Comparison of ENCODE assay signal across 18 mouse cellular contexts in genomic region chr17:85628811-85629210, GRCm38 (mm10). TPM values are rescaled to one million over a fixed set of nuclear protein-coding genes. Genes with fewer than 3 reads are reported as not detected.
A peak's percentile ranks its signal among the peaks of the same experiment; 100 is the strongest.
DNase-seq lines count a peak whose midpoint lies in the region; ATAC-seq and TF ChIP-seq lines count a peak whose summit lies in the region.
"Had no signal": no experiment of that assay in that cellular context is flagged by ENCODE, and none has a peak within 500 bp of the region (broad histone marks: within the 10 kb centered on the region; RNA-seq: fewer than 3 reads in every experiment).

No protein-coding gene starts in this region.

- H3K27ac ChIP-seq in forebrain, embryonic 12.5 days, result peak overlapping the region; percentile 73
- H3K27ac ChIP-seq in midbrain, embryonic 11.5 days (ENCODE audit: low read depth, low read length), result no peak overlapping the region
- H3K27ac ChIP-seq in kidney, adult 2 months (ENCODE audit: insufficient read depth, low read depth, low read length), result no peak overlapping the region
- H3K27ac ChIP-seq: gastrocnemius, adult 2 months; left cerebral cortex, adult 2 months; macrophage had no signal

- no peak for TF ChIP-seq CTCF in brain, embryonic 14.5 days (IDR thresholded peaks at IDR 0.05; ENCODE audit: borderline replicate concordance, extremely low read depth, insufficient read depth, insufficient read length)
- TF ChIP-seq CTCF in kidney, adult 2 months (conservative IDR thresholded peaks at IDR 0.05; ENCODE audit: insufficient read depth, insufficient read length, low read depth, low read length), result no peak

- H3K4me1 ChIP-seq in forebrain, embryonic 12.5 days, result peaks cover 49% of the 10 kb centered on the region
- no peaks in the 10 kb centered on the region; the same call in 1 of the 2 replicates for H3K4me1 ChIP-seq in midbrain, embryonic 11.5 days (ENCODE audit: control insufficient read depth, insufficient read depth, low read length)
- H3K4me1 ChIP-seq in kidney, adult 2 months (ENCODE audit: control insufficient read depth, insufficient read depth, low read length), result no peaks in the 10 kb centered on the region
- H3K4me1 ChIP-seq: heart, embryonic 12.5 days had no signal

- peak; percentile 79 for DNase-seq in brain, embryonic 14.5 days (ENCODE audit: low read depth)
- peak; percentile 72 for DNase-seq in embryo, embryonic 10.5 days (ENCODE audit: low spot score)
- DNase-seq in midbrain, embryonic 11.5 days (ENCODE audit: low spot score, missing footprints), result peak; percentile 87
- no peak for DNase-seq in T-cell, adult 2 months (ENCODE audit: low spot score)
- DNase-seq in kidney, adult 2 months, result no peak
- DNase-seq in layer of hippocampus, adult 9-10 months (ENCODE audit: low spot score), result no peak
- DNase-seq: cerebellum, adult 8-10 months; gastrocnemius, adult 2 months; kidney, postnatal 14 days; lung, adult 18-20 months; right cerebral cortex, postnatal 25 days; thymus, adult 18-20 months had no signal

- H3K9me3 ChIP-seq in forebrain, embryonic 12.5 days, result no peaks in the 10 kb centered on the region
- H3K9me3 ChIP-seq in midbrain, embryonic 11.5 days (ENCODE audit: control insufficient read depth, low read length), result no peaks in the 10 kb centered on the region
- H3K9me3 ChIP-seq: heart, embryonic 12.5 days had no signal

- no peak for TF ChIP-seq POLR2A in brain, embryonic 14.5 days (IDR thresholded peaks at IDR 0.05; ENCODE audit: borderline replicate concordance, extremely low read depth, insufficient read depth, insufficient read length, poor library complexity, severe bottlenecking)
- no peak for TF ChIP-seq POLR2A in kidney, adult 2 months (IDR thresholded peaks at IDR 0.05; ENCODE audit: low read depth, low read length)

- no peak overlapping the region; the same call in 1 of the 2 replicates for H3K4me2 ChIP-seq in forebrain, embryonic 12.5 days
- no peak overlapping the region for H3K4me2 ChIP-seq in midbrain, embryonic 11.5 days
- H3K4me2 ChIP-seq: heart, embryonic 12.5 days had no signal

- peak; percentile 82 for ATAC-seq in forebrain, embryonic 12.5 days (ENCODE audit: low FRiP score)
- peak; percentile 54 for ATAC-seq in midbrain, embryonic 11.5 days (ENCODE audit: low FRiP score)
- ATAC-seq in CD4-positive, CD25-positive, alpha-beta regulatory T cell, adult 4 months, result no peak

- H3K27me3 ChIP-seq in forebrain, embryonic 12.5 days, result peaks cover 85% of the 10 kb centered on the region
- H3K27me3 ChIP-seq in midbrain, embryonic 11.5 days (ENCODE audit: control insufficient read depth, insufficient read depth, low read length), result peaks cover 77% of the 10 kb centered on the region
- H3K27me3 ChIP-seq in kidney, adult 2 months (replicated peaks; ENCODE audit: control insufficient read depth, insufficient read depth, low read length), result no peaks in the 10 kb centered on the region; the same call in 1 of the 2 replicates

- no peak overlapping the region for H3K4me3 ChIP-seq in forebrain, embryonic 12.5 days (replicated peaks)
- H3K4me3 ChIP-seq in midbrain, embryonic 11.5 days (ENCODE audit: low read depth, low read length), result no peak overlapping the region
- H3K4me3 ChIP-seq in kidney, adult 2 months (ENCODE audit: insufficient read depth, low read depth, low read length), result no peak overlapping the region
- H3K4me3 ChIP-seq: gastrocnemius, adult 2 months; heart, embryonic 12.5 days; left cerebral cortex, adult 2 months; myocyte had no signal

- H3K9ac ChIP-seq in forebrain, embryonic 12.5 days, result no peak overlapping the region
- H3K9ac ChIP-seq in midbrain, embryonic 11.5 days (ENCODE audit: low read length), result no peak overlapping the region
- H3K9ac ChIP-seq: heart, embryonic 12.5 days had no signal

- no peaks in the 10 kb centered on the region for H3K36me3 ChIP-seq in forebrain, embryonic 12.5 days (replicated peaks)
- H3K36me3 ChIP-seq in midbrain, embryonic 11.5 days (ENCODE audit: control insufficient read depth, insufficient read depth, low read length), result no peaks in the 10 kb centered on the region
- no peaks in the 10 kb centered on the region for H3K36me3 ChIP-seq in kidney, adult 2 months (ENCODE audit: control insufficient read depth, insufficient read depth, low read length)
- H3K36me3 ChIP-seq: heart, embryonic 12.5 days had no signal

- 4% methylated on average over 8 of the region's 8 CpGs for WGBS in forebrain, embryonic 12.5 days
- WGBS in midbrain, embryonic 11.5 days, result 7% methylated on average over 8 of the region's 8 CpGs
- WGBS in kidney, adult 2 months, result 17% methylated on average over 8 of the region's 8 CpGs

RNA-seq across cellular contexts. Expression of gene Six3, which starts 15.4 kb away (rescaled TPM):
- polyA plus RNA-seq in brain, embryonic 14.5 days (2012; rRNA removed), result 24.0 and 26.9 TPM in 2 replicates
- 26.1 and 27.4 TPM in 2 replicates for polyA plus RNA-seq in forebrain, embryonic 12.5 days (2016; fragmentation: Nextera tagmentation; extraction: Ambion mirVana)
- polyA plus RNA-seq in midbrain, embryonic 11.5 days (2014; fragmentation: Nextera tagmentation; extraction: Ambion mirVana), result 6.7 and 10.7 TPM in 2 replicates
- polyA plus RNA-seq in kidney, adult 2 months (2012; rRNA removed), result not detected in 2 replicates
- under 1 TPM in 1 of 2 experiments, not detected in 1; 0.26 TPM for polyA plus RNA-seq in CD4-positive, CD25-positive, alpha-beta regulatory T cell, adult 4 months (2017; shearing (Covaris generic))
- polyA plus RNA-seq: heart, embryonic 12.5 days; macrophage; myocyte had no signal

RNA-seq across cellular contexts. Expression of gene Six2, which starts 59.3 kb away (rescaled TPM):
- 1.3 and 3.1 TPM in 2 replicates for polyA plus RNA-seq in brain, embryonic 14.5 days (2012; rRNA removed)
- polyA plus RNA-seq in forebrain, embryonic 12.5 days (2016; fragmentation: Nextera tagmentation; extraction: Ambion mirVana), result 6.9 and 9.5 TPM in 2 replicates
- 5.6 and 6.7 TPM in 2 replicates for polyA plus RNA-seq in midbrain, embryonic 11.5 days (2014; fragmentation: Nextera tagmentation; extraction: Ambion mirVana)
- 0.11 TPM in 1 of 2 replicates, not detected in the other for polyA plus RNA-seq in kidney, adult 2 months (2012; rRNA removed)
- not detected for polyA plus RNA-seq in CD4-positive, CD25-positive, alpha-beta regulatory T cell, adult 4 months (2017; shearing (Covaris generic))
- polyA plus RNA-seq: macrophage, myocyte had no signal

Comparison
In these comparisons a context has a peak if more than half of its experiments do, and no peak if none do; other contexts are left out.
1. DNase-seq: peak in brain, embryonic 14.5 days (single experiment), embryo, embryonic 10.5 days (single experiment) and midbrain, embryonic 11.5 days (single experiment); none in T-cell, adult 2 months (single experiment), kidney, adult 2 months (single experiment) and layer of hippocampus, adult 9-10 months (single experiment).